Mouse (Mus musculus): ENCODE data around the gene Mvp. TPM values are rescaled to one million over a fixed set of nuclear protein-coding genes. Genes with fewer than 3 reads are reported as not detected.

Mvp gene
- polyA plus RNA-seq, 1 experiment: 84.9 TPM

DNA sequence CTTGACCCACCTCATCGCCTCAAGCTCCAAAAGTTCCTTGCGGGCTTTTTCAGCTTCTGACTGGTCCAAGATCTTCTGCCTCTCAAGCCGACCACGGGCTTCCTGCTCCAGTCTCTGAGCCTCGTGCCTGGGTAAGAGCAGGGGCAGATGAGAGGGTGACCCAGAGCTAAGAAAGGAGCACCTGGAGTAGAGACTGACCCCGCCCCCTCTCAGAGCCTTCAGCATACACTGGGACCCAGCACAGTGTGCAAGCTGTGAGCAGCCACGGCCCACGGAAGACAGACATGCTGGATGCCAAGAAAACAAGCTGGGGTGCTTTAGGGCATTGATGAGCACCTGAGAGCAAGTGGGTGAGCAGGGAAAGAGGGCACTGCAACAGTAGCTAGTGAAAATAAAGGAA lies 25.6 kb downstream of the Mvp start:
- DNase-seq (ENCODE audit: low read depth): no peak

DNA sequence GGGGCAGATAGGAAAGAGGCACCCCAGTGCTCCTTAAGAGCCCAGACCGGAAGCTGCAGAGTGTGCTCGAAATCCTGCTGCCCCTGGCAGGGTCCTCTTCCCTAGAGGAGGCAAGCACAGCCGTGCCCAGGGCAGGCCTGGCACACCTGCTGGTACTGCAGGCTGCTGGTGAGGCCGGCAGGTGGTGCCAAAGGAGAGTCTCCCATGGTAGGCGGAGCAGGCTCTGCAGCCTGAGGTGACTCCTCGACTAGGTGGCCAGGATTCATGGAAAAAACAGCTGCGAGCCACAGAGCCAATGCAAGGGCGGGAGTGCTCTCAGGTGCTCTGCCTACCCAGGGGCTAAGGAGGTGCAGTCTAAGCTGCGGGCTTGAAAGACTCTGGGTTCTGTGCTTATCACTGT lies 28.1 kb downstream of the Mvp start:
- no peak for DNase-seq (ENCODE audit: low read depth)

DNA sequence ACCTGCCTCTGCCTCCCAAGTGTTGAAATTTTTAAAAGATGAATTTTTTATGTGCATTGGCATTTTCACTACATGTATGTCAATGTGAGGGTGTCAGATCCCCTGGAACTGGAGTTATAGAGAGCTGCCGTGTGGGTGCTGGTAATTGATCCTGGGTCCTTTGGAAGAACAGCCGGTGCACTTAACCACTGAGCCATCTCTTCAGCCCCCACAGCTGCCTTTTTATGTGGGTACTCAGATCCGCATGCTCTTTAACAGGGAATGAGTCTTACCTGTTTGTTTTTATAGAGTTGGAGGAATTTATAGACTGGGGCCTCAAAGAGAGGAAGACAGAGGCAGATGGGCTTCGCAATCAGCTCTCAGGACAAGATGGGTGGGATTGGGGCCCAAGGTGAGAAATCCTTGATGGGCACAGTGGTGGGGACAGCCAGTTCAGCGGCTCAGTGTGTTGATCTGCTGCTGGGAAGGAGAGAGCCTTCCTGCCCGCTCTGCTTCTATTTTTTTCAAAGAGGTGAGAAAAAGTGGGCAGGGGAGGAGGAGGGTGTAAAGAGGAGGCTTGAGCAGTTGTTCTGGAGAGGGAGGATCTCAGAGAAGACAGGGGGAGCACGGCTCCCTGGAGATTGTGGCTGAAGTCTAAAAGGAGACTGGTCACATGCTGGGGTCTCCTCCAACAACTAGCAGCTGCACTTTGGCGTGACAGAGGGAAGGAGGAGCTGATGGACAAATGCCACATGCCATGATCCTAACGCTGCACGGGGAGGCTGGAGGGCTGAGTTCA lies 29.6 kb downstream of the Mvp start:
- no peak for DNase-seq (ENCODE audit: low read depth)

DNA sequence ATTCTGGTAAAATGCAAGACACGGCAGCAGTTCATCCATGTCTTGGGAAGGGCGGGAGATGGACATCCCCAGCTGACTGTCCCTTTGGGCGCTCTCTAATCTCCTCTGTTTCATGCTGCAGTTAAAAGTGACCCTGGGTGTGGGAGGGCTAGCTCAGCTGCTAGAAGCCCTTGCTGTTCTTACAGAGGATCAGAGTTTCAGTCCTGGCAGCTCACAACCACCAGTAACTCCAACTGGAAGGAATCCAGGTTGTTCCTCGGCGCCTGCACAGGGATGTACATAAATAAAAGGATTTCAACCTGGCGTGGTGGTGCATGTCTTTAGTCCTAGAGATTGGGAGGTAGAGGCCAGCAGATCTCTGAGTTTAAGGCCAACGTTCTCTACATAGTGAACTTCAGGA lies 31.3 kb downstream of the Mvp start:
- DNase-seq (ENCODE audit: low read depth): no peak

DNA sequence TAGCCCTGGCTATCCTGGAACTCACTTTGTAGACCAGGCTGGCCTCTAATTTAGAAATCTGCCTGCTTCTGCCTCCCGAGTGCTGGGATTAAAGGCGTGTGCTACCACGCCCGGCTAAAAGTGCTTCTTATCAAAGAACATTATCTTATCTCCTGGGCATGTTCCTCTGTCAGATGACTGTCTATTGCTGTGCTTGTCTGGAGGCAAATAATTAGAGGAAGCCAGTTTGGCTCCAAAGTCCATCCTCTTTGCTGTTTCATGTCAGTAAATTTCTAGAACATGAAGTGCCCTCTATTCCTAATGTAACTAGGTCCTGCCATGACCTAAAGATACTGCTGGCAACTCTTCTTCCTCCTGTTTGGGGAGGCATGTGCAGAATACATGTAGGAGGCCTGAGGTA lies 32.4 kb downstream of the Mvp start:
- no peak for DNase-seq (ENCODE audit: low read depth)

DNA sequence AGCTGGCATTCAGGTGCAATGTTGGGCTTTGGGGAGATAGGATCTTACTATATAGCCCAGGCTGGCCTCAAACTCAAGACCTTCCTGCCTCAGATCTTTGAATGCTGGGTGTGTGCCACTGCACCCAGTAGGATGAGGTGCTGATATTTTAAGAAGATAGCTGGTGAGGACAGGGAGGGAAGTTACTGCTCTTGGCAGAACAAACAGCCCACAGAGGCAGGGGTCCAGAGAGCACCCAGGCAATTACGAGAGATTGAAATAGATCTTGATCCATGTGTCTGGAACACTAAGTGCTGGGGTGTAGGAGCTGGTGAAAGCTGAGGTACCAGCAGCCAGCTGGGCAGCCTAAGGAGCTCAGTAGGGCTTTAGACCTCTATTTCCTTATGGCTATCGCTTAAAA lies 32.8 kb downstream of the Mvp start:
- DNase-seq (ENCODE audit: low read depth): no peak

DNA sequence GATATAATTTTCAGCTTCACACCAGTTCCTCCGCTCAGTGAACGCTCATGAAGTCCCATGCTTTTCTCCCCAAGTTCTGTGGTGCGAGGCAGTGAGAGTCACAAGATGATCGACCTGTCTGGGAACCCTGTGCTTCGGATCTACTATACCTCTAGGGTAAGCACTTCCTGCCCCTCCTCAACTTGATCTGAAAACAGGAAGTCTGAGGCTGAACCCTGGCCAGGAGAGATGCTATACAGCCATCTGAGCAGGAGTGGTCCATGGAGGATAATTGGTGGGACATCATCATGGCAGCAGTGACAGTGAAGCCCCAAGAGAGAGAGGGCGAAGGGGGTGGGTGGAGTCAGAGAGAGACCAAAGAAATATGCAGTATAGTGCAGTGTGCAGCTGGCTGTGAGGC lies 35.6 kb downstream of the Mvp start:
- no peak for DNase-seq (ENCODE audit: low read depth)

DNA sequence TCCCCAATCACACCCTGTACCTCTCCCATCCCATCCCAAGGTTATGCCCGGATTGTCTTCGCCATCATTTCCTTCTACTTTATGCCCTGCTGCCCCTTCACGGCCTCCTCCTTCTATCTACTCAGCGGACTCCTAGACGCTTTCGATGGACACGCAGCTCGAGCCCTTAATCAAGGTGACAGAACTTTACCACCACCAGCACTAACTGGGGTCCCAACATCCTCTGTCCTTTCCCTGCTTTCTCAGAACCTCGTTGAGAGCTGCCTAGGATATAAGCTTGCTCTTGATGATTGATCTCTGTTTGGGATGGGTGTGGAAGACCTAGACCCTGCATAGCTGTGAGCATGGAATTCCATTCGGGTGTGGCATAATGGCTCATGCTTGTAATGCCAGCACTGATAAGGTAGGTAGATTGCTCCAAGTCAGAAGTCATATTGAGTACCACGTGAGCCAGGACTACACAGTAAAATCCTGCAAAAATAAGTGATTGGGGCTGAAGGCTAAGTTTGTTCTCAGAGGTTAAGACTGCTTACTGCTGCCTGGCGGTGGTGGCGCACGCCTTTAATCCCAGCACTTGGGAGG lies 37.5 kb downstream of the Mvp start:
- DNase-seq (ENCODE audit: low read depth): no peak

DNA sequence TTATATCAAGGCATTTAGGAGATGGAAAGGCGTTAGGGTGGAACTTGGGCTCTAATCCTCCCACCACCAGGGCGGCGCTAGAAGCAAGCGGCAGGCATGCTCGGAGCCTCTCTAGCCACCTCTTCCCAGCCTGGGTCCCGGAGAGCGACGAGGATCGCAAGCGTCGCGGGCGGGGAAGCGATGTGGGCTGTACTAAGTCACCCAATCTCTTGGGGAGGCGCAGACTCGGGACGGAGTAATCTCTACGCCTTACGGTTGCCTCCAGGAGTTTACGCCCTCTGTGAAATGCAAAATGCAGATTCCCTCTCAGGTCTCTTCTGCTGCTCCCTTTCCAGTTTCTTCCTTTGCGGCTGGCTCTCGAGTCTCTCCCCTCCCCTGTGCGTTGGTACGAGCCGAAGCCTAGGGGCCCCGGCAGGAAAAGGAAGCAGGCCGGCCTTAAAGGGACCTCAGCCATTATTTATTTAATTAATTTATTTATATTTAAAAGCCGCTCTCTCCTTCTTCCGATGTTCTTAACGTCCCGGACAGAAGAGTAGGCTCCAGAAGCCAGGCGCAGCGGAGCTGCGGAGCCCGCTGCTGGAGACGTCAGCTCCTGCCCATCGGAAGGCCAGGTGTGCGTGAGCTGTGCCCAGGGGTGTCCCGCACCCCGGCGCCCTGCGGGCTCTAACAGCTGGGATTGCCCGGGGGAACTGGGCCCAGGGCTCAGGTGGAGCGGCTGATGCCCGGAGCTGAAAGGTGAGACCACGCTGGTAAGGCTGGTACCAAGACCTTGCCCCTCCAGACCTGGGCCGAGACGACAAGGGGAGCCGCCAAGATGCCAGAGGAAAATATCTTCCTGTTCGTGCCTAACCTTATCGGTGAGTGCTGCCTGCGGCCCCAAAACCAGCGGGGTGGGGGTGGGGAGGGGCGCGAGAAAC lies 38.2 kb downstream of the Mvp start, which contains the start of gene Cdiptos:
Gene Cdiptos, minus strand, starts transcription at position 149 of the 917 bp plus-strand sequence.
- DNase-seq (ENCODE audit: low read depth): no peak

DNA sequence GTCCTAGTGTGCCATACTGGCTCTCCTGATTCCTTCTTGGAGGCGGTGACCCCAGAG lies 38.7 kb downstream of the Mvp start, which contains the start of gene Cdipt:
Gene Cdipt, plus strand, starts transcription at position 22 of the 57 bp plus-strand sequence.
- DNase-seq (ENCODE audit: low read depth): no peak

DNA sequence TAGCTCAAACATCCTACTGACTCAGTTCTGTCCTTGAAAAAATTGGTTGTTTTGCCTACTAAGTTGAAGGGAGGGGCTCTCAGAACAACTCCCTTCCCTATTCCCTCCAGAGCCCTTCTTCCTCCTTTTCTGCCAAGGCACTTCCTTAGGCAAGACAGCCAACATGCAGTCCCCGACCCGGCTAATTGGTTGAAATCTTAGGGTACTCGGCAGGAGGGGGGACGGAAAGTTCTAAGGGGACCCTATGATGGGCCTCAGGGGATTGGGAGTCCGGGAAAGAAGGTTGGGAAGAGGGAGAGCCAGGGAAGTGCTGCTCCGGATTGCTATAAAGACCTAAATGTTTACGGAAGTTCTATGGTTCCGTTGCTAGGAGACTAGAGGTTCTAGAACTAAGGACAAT lies 38.9 kb downstream of the Mvp start:
- no peak for DNase-seq (ENCODE audit: low read depth)

DNA sequence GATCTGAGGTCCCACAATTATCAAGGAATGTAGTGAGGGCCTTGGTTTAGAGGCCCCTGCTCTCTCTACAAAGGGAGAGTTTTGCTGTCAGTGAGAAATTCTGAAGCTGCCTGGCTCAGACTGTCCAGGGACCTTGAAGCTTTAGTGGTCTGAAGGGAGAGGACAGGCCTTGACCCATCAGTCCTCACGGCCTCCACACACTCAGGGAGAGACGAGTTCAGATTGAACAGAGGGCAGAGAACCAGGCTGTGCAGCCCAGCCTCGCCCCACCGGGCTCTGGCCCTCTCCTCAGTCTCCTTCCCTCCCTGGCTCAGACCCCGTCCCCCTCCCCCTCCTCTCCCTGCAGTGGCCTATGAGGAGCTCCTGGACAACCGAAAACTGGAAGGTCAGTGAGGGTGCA lies 47.1 kb downstream of the Mvp start:
- DNase-seq (ENCODE audit: low read depth): no peak

DNA sequence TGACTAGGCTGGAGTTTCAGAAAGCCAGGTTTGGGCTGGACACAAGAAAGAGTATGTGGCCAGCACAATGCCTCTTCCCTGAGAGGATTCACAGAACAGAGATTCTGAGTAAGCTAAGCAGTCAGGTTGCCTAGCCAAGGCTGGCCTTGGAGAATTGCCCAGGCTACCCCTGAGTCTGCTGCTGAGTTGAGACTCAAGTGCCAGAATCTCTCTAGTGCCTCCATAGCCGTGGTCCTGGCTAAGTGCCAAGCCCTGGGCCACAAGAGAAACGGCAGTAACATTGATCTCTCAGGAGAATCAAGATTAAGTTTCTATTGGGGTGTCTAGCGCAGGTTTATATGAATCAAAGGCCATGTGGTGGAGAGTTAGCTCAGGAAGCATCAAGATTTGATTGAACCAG lies 48.9 kb downstream of the Mvp start:
- no peak for DNase-seq (ENCODE audit: low read depth)

DNA sequence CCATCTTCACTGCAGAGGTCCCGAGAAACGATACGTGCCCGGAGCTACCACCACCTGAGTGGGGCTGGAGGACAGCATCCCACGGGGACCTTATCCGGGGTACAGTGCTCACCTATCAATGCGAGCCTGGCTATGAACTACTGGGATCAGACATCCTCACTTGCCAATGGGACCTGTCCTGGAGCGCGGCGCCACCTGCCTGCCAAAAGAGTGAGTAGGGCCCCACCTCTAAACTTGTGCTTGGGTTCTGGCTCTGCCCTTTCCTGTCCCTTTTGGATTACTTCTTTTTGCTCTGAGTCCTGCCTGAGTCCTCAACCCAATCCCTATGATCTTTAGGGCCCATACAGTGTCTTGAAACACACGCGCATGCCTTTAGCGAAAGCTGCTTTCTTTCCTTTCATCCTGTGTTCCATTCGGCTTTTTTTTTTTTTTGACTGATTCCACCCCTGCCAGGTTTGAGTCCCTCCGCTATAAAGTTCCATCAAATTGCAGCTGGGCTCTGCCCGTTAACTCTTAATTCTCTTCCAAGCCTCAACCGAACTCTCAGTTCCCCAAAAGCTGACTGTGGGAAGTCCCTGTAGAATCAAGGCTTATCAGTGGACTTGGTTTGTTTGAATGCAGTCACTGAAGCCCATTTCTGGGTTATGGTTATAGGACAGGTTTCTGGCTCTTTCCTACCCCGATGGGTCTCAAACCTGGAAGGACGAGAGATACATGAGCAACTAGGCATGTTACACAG lies 50.7 kb downstream of the Mvp start:
- no peak for DNase-seq (ENCODE audit: low read depth)

DNA sequence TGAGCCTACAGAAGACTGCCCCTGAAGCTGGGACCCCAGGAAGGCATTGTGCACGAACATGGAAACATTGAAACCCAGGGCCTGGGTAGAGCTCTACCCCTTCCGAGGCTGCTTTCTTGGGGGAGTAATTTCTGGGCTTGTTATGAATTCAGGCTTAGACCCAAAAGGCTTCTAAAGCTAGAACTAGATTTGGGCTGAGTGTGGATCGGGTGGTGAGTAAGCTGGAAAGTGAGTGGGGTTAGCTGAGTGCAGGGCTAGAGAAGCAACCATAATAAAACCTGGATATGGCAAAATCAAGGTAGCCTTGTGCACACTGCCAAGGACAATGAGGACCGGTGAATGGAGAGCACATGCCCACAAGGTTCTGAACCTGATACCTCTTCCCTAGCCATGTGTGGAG lies 52.5 kb downstream of the Mvp start:
- no peak for DNase-seq (ENCODE audit: low read depth)

DNA sequence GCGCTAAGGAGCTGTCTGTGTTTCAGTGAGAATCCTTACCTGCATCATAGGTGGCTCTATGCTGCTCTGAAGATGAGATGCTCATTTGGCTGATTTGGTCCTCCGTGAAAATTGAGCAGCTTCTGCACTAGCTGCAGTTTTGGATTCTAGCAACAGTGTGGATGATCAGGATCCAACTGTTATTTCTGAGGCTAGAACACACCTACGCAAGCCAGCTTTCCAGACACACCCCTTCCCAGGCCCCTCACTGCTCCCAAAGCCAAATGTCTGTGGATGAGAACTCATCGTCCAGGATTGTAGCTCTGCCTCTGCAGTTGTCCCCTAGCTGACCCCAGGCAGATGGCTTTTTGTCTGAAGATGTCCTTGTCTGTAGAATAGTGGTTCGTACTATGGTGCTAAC lies 53.3 kb downstream of the Mvp start:
- no peak for DNase-seq (ENCODE audit: low read depth)

DNA sequence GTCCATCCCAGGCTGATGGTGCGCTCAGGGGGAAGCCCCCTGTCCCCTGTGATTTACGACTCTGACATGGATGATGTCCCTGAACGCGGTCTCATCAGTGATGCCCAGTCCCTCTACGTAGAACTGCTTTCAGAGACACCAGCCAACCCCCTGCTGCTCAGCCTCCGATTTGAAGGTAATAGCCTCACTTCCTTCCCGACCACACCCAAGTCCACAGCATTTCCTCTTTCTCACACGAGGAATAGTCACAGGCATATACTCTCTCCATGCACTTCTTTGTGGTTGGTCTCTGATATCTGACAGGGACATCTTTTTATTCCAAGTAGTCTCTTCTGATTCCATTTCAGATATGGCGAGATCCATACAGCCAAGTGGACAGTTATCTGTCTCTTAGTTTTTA lies 54.6 kb downstream of the Mvp start:
- no peak for DNase-seq (ENCODE audit: low read depth)

DNA sequence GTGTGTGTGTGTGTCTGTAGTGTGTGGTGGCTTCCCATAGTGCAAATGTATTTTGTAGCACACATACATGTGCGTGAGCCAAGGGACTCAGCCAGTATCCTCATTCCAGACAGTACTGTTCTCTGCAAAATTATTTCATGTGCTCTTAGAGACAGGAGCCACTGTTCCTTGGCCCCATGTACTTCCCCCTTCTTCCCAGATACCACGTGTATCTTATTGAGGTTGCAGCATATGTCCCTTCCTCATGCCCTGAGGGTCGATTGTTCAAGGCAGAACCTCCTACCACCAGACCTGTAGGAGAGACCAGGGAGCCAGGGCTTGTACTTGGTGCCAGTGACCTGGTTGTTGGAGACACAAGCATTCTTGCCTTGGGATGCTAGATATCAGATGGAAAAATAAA lies 59.3 kb downstream of the Mvp start:
- DNase-seq (ENCODE audit: low read depth): no peak

DNA sequence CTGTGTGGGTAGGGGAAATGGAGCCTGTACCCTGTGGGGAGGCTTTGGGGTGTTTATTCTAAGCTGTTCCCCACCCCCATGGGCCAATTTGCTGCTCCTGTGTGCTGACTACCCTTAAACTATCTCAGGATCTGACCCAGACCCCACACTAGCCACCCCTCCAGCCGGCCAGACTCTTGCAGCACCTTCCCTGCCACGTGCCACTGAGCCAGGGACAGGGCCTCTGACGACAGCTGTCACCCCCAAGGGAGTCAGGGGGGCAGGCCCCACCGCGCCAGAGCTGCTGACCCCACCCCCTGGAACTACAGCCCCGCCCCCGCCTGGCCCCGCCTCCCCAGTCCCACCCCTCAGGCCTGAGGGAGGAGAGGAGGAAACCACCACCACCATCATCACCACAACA lies 61.8 kb downstream of the Mvp start:
- DNase-seq (ENCODE audit: low read depth): no peak

DNA sequence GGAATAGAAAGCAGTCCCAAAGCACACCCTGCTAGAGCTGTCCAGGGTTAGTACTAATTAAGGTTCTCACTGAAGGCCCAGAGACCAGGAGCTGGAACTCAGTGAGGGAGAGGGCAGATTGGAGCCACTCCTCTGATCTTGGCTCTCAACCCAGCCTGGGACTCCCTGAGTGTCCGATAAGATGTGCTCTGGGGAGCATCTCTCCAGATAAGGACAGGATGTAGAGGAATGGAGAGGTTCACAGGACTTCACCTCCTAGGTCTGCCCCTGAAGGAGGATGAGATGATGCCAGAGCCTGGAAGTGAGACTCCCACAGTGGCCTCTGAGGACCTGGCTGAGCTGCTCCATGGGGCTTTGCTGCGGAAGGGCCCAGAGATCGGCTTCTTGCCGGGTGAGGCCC lies 62.7 kb downstream of the Mvp start:
- DNase-seq (ENCODE audit: low read depth): no peak

DNA sequence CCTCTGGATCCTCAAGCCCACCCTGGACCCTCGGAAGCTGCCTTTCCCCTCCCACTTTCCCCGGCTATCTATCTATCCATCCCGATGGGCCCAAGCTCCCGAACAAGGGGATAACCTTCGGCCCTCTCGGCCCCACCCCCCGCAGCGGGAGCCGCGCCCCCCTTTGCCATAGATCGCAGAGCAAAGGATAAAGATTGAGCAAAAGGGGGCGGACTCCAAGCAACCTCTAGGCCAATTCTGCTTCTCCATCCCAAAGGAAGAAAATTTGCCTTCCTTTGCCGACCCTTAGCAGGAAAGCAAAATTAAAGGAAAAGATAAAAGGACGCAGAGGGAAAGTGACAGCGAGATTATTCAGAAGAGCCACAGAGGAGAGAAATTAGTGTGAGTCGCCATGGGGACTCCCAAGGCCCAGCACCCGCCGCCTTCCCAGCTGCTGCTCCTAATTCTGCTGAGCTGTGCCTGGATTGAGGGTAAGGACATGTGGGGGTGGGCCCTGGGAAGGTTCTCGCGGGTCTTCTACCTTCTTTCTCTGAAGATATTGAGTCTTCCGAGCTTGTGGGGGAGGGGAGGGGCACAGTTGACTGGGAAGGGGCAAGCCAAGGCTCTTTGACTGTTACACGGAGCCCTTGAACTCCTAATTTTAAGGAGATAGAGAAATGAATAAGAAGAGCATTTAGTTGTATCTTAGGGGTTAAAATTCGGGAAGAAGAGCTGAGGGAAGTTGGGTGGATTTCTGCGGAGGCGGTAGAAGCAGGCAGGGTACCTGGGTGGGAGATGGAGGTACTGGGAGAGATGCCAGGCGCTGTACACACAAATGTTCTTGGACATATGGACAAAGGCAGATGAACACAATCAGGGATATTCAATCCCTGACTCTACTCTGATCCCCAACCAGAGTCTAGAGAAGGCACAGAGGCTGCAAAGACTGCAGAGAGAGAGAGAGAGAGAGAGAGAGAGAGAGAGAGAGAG lies 63.5 kb downstream of the Mvp start:
- no peak for DNase-seq (ENCODE audit: low read depth)
